Mouse (Mus musculus): Measurements from ENCODE around the gene Rnasek. TPM values are rescaled to one million over a fixed set of nuclear protein-coding genes. Genes with fewer than 3 reads are reported as not detected.

Gene Rnasek
- 921 and 941 TPM in 2 replicates for polyA plus RNA-seq (2021; fragmentation: Nextera tagmentation)
- long read RNA-seq, experiment 1, transcript Rnasek-201 (3 exons, 611 nt) = major isoform, 398 of 412 reads
- long read RNA-seq, experiment 1, transcript Rnasek-203 (2 exons, 465 nt) = minor isoform, 6 of 412 reads
- long read RNA-seq, experiment 1, transcript Rnasek-202 (3 exons, 779 nt) = minor isoform, 6 of 412 reads
- long read RNA-seq, experiment 1, partial matches to known transcripts = 2 of 412 reads
- long read RNA-seq, experiment 1, other reads (novel, unspliced or antisense) = 0 of 412 reads
- long read RNA-seq, experiment 2, transcript Rnasek-201 (3 exons, 611 nt) = major isoform, 31 of 34 reads
- long read RNA-seq, experiment 2, partial matches to known transcripts = 0 of 34 reads
- long read RNA-seq, experiment 2, other reads (novel, unspliced or antisense) = 1 of 34 reads

GRCm38 (mm10) chr11:70239541-70240279 is at the start of gene Rnasek, which contains the start of gene Gm21988:
TSS of gene Rnasek (minus strand) at chr11:70239842.
TSS of gene Gm21988 (minus strand) at chr11:70239830.

GRCm38 (mm10) chr11:70254931-70255531 is 15.4 kb upstream of the Rnasek start, which contains the start of gene Alox12:
TSS of gene Alox12 (minus strand) at chr11:70255353.

GRCm38 (mm10) chr11:70237457-70238167 is 2.0 kb downstream of the Rnasek start, which contains the start of gene 0610010K14Rik:
TSS of gene 0610010K14Rik (minus strand) at chr11:70237914.

GRCm38 (mm10) chr11:70229260-70230010 is 10.2 kb downstream of the Rnasek start, which contains the start of gene Bcl6b:
TSS of gene Bcl6b (minus strand) at chr11:70229798.

GRCm38 (mm10) chr11:70220731-70221602 is 18.7 kb downstream of the Rnasek start, which contains the start of gene Slc16a13:
TSS of gene Slc16a13 (minus strand) at chr11:70221064.

GRCm38 (mm10) chr11:70212423-70212822 is 27.2 kb downstream of the Rnasek start, which contains the start of gene Slc16a11:
TSS of gene Slc16a11 (plus strand) at chr11:70212752.

Small RNAs within 50 kb of the gene (microRNA-seq; reads per million reads assigned to microRNA genes)
- gene Mir195a = 2,093 reads per million, percentile 87 among the genes with 10 or more reads in this experiment
- not detected for gene Mir497
- not detected for gene Mir497b

Other genes with a start within 250 kb of the Rnasek start
- gene Gabarap, start 248.7 kb downstream of the Rnasek start, polyA plus RNA-seq (2021; fragmentation: Nextera tagmentation) = 359 and 408 TPM in 2 replicates
- 8.8 and 10.5 TPM in 2 replicates for gene Phf23, start 244.1 kb downstream of the Rnasek start, polyA plus RNA-seq (2021; fragmentation: Nextera tagmentation)
- gene Dvl2, start 239.2 kb downstream of the Rnasek start, polyA plus RNA-seq (2021; fragmentation: Nextera tagmentation) = 1.4 and 1.7 TPM in 2 replicates
- 61.5 and 64.6 TPM in 2 replicates for gene Acadvl, start 224.4 kb downstream of the Rnasek start, polyA plus RNA-seq (2021; fragmentation: Nextera tagmentation)
- gene Dlg4, start 222.9 kb downstream of the Rnasek start, polyA plus RNA-seq (2021; fragmentation: Nextera tagmentation) = 64.5 and 70.1 TPM in 2 replicates
- gene Asgr1, start 185.8 kb downstream of the Rnasek start, polyA plus RNA-seq (2021; fragmentation: Nextera tagmentation) = 0.48 and 2.2 TPM in 2 replicates
- not detected in 2 replicates for gene Asgr2, start 147.2 kb downstream of the Rnasek start, polyA plus RNA-seq (2021; fragmentation: Nextera tagmentation)
- 0.34 and 0.46 TPM in 2 replicates for gene Mgl2, start 109.5 kb downstream of the Rnasek start, polyA plus RNA-seq (2021; fragmentation: Nextera tagmentation)
- 0.34 and 0.69 TPM in 2 replicates for gene Clec10a, start 83.6 kb downstream of the Rnasek start, polyA plus RNA-seq (2021; fragmentation: Nextera tagmentation)
- 4.8 and 6.3 TPM in 2 replicates for gene Slc16a11, start 27.1 kb downstream of the Rnasek start, polyA plus RNA-seq (2021; fragmentation: Nextera tagmentation)
- 2.4 and 3.5 TPM in 2 replicates for gene Slc16a13, start 18.8 kb downstream of the Rnasek start, polyA plus RNA-seq (2021; fragmentation: Nextera tagmentation)
- 0.25 and 0.31 TPM in 2 replicates for gene Bcl6b, start 10.0 kb downstream of the Rnasek start, polyA plus RNA-seq (2021; fragmentation: Nextera tagmentation)
- 75.4 and 84.9 TPM in 2 replicates for gene 0610010K14Rik, start 1.9 kb downstream of the Rnasek start, polyA plus RNA-seq (2021; fragmentation: Nextera tagmentation)
- gene Gm21988, start within 50 bp of the Rnasek start, polyA plus RNA-seq (2021; fragmentation: Nextera tagmentation) = 16.6 and 17.2 TPM in 2 replicates
- 0.28 and 0.30 TPM in 2 replicates for gene Alox12, start 15.5 kb upstream of the Rnasek start, polyA plus RNA-seq (2021; fragmentation: Nextera tagmentation)
- gene Alox12e, start 82.8 kb upstream of the Rnasek start, polyA plus RNA-seq (2021; fragmentation: Nextera tagmentation) = 0.25 and 0.55 TPM in 2 replicates
- not detected in 2 replicates for gene Alox15, start 112.2 kb upstream of the Rnasek start, polyA plus RNA-seq (2021; fragmentation: Nextera tagmentation)
- 7.1 and 10.1 TPM in 2 replicates for gene Pelp1, start 170.2 kb upstream of the Rnasek start, polyA plus RNA-seq (2021; fragmentation: Nextera tagmentation)
- gene Arrb2, start 192.8 kb upstream of the Rnasek start, polyA plus RNA-seq (2021; fragmentation: Nextera tagmentation) = 4.8 and 6.1 TPM in 2 replicates
- 19.1 and 19.8 TPM in 2 replicates for gene Med11, start 212.1 kb upstream of the Rnasek start, polyA plus RNA-seq (2021; fragmentation: Nextera tagmentation)
- gene Zmynd15, start 219.6 kb upstream of the Rnasek start, polyA plus RNA-seq (2021; fragmentation: Nextera tagmentation) = 0.06 and 0.13 TPM in 2 replicates
- gene Cxcl16, start 220.1 kb upstream of the Rnasek start, polyA plus RNA-seq (2021; fragmentation: Nextera tagmentation) = 1.9 and 3.4 TPM in 2 replicates

All from layer of hippocampus, adult 6 months (tissue).